Mouse (Mus musculus) erythroblast, embryonic 14.5 days (primary cell): ENCODE data around the gene Zfp30.
A peak's percentile ranks its signal among the peaks of the same experiment; 100 is the strongest.

Source experiments
- GATA1 ChIP-seq: IDR thresholded peaks from 2 replicates; pipeline ENCODE4 v1.6.1; 2012; ENCODE audit warnings: low read length, inconsistent platforms, mixed read lengths
- TAL1 ChIP-seq: IDR thresholded peaks from 3 replicates; pipeline ENCODE4 v1.6.1; 2012; ENCODE audit warnings: low read length, inconsistent platforms, mixed read lengths

DNA sequence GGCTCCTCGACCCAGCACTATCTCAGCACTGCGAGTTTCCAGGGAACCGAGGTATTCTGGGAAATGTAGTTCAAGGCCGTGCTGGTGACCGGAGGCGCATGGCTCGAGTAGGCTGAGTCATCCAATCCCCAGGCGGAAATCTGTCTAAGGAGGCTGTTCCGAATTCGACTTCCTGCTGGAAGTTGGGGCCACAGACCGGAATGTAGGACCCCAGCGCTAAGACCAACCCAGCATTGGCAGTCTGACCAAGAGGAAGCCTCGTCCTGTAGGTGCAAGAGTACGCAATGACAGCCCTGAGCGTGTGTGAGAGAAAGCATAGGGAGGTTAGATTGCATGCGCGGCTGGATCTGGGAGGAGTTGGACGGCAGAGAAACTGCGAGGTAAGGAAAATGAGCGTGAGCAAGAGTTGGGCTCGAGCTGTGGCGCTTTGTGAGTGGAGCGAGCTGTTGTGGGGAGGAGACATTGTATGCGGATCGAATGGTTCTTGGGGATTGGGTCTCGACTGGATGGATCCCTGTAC is 32.2 kb downstream of the Zfp30 start, which contains the start of gene Zfp790:
- TF ChIP-seq GATA1 (peak; percentile 48; the same call in 1 of the 2 replicates), TAL1 (no peak)
